Mouse (Mus musculus) stomach, postnatal 0 days (tissue): Measurements from ENCODE around the gene Arid1b. TPM values are rescaled to one million over a fixed set of nuclear protein-coding genes. Genes with fewer than 3 reads are reported as not detected.

Experiments used
- ATAC-seq: fragments of 200-750 bp; cut with Nextera tagmentation; 2 replicates; pipeline ENCODE4 v1.8.0; 2017; ENCODE audit not compliant: low FRiP score, low TSS enrichment
- DNase-seq: peaks from one replicate; pipeline ENCODE4 v3.0.0-alpha.2; 2016; ENCODE audit warnings: low spot score
- H3K27ac ChIP-seq: fragments of 300-500 bp; sonication (generic); replicated peaks from 2 replicates; pipeline ENCODE4 v1.5.1; 2014; ENCODE audit warnings: mild to moderate bottlenecking, control low read depth
- H3K27me3 ChIP-seq: fragments of 300-500 bp; sonication (generic); 2 replicates; pipeline ENCODE4 v1.6.1; 2014; ENCODE audit warnings: low read length; ENCODE audit not compliant: control insufficient read depth, insufficient read depth
- H3K36me3 ChIP-seq: fragments of 300-500 bp; sonication (generic); 2 replicates; pipeline ENCODE4 v1.6.1; 2014; ENCODE audit warnings: low read length, mixed read lengths; ENCODE audit not compliant: control insufficient read depth, insufficient read depth
- H3K4me1 ChIP-seq: fragments of 300-500 bp; sonication (generic); replicated peaks from 2 replicates; pipeline ENCODE4 v1.6.1; 2014; ENCODE audit warnings: antibody characterized with exemption; ENCODE audit not compliant: control insufficient read depth, insufficient read depth
- H3K4me2 ChIP-seq: fragments of 300-500 bp; sonication (generic); replicated peaks from 2 replicates; pipeline ENCODE4 v1.6.1; 2014; ENCODE audit warnings: low read depth, mild to moderate bottlenecking, control low read depth, moderate library complexity
- H3K4me3 ChIP-seq: fragments of 300-500 bp; sonication (generic); 2 replicates; pipeline ENCODE4 v1.5.1; 2014; ENCODE audit warnings: low read depth, low read length, control low read depth
- H3K9ac ChIP-seq: fragments of 300-500 bp; sonication (generic); 2 replicates; pipeline ENCODE4 v1.6.1; 2014; ENCODE audit warnings: mild to moderate bottlenecking, low read length, control low read depth, mixed read lengths
- H3K9me3 ChIP-seq: fragments of 300-500 bp; sonication (generic); 2 replicates; pipeline ENCODE4 v1.6.1; 2016; ENCODE audit warnings: low read length; ENCODE audit not compliant: control insufficient read depth
- CTCF ChIP-seq: IDR thresholded peaks from 2 replicates; pipeline ENCODE4 v1.5.1; 2016; ENCODE audit warnings: antibody characterized with exemption, low read depth, mild to moderate bottlenecking, moderate library complexity
- EP300 ChIP-seq: optimal IDR thresholded peaks from 2 replicates; pipeline ENCODE3; 2016; ENCODE audit warnings: antibody characterized with exemption
- WGBS: fragments of 180-500 bp; shearing (Covaris S2); extraction: QIAGEN DNeasy Blood & Tissue Kit; methylation state at CpG from one replicate; pipeline ENCODE4 v1.1.7; 2014; 5-methylcytosine and 5-hydroxymethylcytosine counted together
- polyA plus RNA-seq: library from polyadenylated mRNA; unstranded; fragments of >200 nt; fragmentation: Nextera tagmentation; extraction: Ambion mirVana; gene quantifications from 2 replicates; pipeline ENCODE4 v1.2.1, GENCODE M21; 2015

Arid1b gene
- polyA plus RNA-seq, 1 experiment from 2014 or later: 5.6 TPM

DNA sequence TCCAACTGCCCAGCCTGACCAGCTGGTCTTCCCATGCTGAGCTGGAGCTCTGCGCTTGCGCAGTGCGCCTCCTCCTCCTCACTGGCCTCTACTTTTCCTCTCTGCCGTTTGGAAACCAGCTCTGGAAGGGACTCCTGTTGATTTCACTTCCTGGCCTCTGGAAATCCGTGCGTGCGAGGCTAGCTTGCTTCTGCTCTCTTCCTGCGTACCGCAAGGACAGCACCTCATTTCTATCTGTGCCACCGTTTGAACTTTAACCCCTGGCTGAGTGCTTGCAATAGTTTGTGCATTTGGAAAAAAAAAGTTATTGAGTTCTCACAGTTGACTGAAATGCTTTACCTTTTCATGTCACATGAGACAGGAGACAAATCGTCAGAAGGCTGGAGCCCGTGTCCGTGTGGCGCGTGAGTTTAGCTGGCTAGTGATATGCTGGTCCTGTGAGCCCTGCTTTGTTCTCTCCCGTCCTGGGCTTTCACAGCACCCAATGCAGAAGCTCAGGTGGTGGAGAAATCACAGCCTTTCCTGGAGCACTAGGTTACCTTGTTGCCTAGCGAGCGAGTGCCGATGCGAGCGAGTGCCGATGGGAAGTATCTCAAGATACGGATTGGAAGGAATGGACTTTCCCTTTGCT, 20.3 kb downstream of the Arid1b start:
- WGBS: 79% methylated on average over 23 of the region's 23 CpGs
- ATAC-seq (no peak), DNase-seq (no peak)
- no peaks in the 10 kb centered on the region; the same call in 1 of the 2 replicates for H3K36me3 ChIP-seq
- H3K9me3 ChIP-seq: no peaks in the 10 kb centered on the region
- H3K9ac ChIP-seq: no peak overlapping the region
- TF ChIP-seq EP300 (no peak), CTCF (no peak)
- peaks cover 3% of the 10 kb centered on the region; the same call in 1 of the 2 replicates for H3K4me1 ChIP-seq
- H3K27ac ChIP-seq: no peak overlapping the region
- no peaks in the 10 kb centered on the region for H3K27me3 ChIP-seq
- H3K4me3 ChIP-seq: no peak overlapping the region
- H3K4me2 ChIP-seq: no peak overlapping the region

DNA sequence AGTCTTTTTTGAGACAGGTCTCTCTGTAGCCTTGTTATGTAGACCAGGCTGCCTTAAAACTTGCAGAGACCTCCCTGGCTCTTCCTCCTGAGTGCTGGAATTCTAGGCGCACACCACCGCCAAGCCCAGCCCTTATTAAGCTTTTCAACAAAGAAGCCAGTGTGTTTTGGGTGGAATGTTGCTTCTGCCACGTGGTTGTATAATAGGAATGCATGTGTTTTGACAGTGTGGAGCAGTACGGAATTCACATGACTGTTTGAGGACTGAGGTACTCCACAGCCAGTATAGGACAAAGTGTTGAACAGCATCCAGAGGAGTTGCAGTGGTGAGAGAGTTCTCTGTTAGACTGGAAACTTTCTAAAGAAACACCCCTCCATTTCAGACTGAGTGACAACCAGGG, 22.3 kb downstream of the Arid1b start:
- Histone ChIP-seq H3K27ac (no peak overlapping the region), H3K4me3 (no peak overlapping the region), H3K27me3 (no peaks in the 10 kb centered on the region), H3K4me1 (peaks cover 10% of the 10 kb centered on the region), H3K36me3 (no peaks in the 10 kb centered on the region; the same call in 1 of the 2 replicates), H3K9me3 (no peaks in the 10 kb centered on the region), H3K4me2 (no peak overlapping the region), H3K9ac (no peak overlapping the region)
- TF ChIP-seq EP300: no peak
- no peak for TF ChIP-seq CTCF
- no peak for DNase-seq
- 51% methylated on average over 4 of the region's 4 CpGs for WGBS
- no peak for ATAC-seq

DNA sequence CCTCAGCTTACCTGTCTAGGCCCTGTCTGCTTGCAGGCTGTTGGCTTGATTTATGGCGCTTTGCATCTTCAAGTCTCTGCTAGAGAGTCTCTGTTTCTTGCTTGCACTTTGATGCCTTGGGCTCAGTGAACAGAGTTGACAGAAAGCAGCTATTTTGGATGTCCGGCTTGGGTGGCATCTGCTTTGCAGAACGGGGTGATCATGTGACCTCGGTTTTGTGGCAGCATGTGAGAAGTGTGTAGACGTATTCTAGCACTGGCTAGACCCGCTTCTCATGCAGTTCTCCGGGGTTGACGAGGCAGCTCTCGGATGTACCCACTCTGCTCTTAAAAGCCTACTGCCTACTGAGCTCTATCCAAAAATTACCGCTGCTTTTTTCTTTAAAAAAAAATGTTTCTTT, 22.9 kb downstream of the Arid1b start:
- ATAC-seq: no peak
- WGBS: 85% methylated on average over 10 of the region's 10 CpGs
- no peak overlapping the region for H3K27ac ChIP-seq

DNA sequence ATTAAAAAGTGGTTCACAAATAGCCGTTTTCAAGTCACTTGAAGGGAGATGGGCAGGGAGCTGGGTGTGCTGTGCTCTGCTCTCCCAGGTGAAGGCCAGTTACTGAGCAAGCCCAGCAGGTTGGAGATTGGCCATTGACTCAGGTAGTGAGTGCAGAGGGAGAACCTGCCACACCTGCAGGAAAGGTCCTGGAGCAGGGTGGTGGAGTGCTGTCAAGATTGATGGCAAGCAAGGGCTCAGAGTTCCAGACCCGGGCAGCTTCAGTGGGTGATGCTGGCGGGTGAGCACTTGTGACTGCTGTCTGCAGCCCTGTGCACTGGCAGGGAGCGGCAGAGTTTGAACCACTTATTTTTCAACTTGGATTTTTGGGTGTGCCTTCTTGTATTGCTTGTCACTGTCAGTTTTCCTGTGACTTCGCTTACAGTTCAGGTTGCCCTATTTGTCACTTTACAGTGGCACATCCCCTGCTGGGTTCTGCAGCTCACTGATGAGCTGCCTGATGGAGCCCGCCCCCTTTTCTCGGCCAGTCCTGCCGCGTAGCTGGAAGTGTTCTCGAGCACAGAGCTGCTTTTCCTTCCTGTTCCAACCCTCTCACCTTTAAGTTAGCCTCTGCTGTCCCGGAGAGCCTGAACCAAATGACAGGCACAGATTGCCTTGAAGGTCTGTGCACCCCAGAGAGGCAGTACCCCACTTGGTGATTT, 27.3 kb downstream of the Arid1b start:
- H3K9me3 ChIP-seq: no peaks in the 10 kb centered on the region
- peak overlapping the region; percentile 31; the same call in 1 of the 2 replicates for H3K4me2 ChIP-seq
- 18% methylated on average over 11 of the region's 11 CpGs for WGBS
- ATAC-seq (peak; percentile 52; the same call in 1 of the 2 replicates), DNase-seq (no peak)
- no peaks in the 10 kb centered on the region for H3K27me3 ChIP-seq
- TF ChIP-seq CTCF (no peak), EP300 (no peak)
- H3K27ac ChIP-seq: 0 out of 2 replicates have a peak overlapping the region, but pooled peaks have one; percentile 20
- peaks cover 16% of the 10 kb centered on the region for H3K4me1 ChIP-seq
- no peak overlapping the region for H3K9ac ChIP-seq
- H3K4me3 ChIP-seq: no peak overlapping the region
- H3K36me3 ChIP-seq: no peaks in the 10 kb centered on the region; the same call in 1 of the 2 replicates

More for the DNA sequence above, 22.9 kb downstream of the Arid1b start:
- DNase-seq: no peak
- Histone ChIP-seq H3K4me3 (no peak overlapping the region), H3K36me3 (no peaks in the 10 kb centered on the region; the same call in 1 of the 2 replicates), H3K9me3 (no peaks in the 10 kb centered on the region), H3K9ac (no peak overlapping the region), H3K4me1 (peaks cover 13% of the 10 kb centered on the region), H3K4me2 (no peak overlapping the region), H3K27me3 (no peaks in the 10 kb centered on the region)
- TF ChIP-seq CTCF (no peak), EP300 (no peak)

DNA sequence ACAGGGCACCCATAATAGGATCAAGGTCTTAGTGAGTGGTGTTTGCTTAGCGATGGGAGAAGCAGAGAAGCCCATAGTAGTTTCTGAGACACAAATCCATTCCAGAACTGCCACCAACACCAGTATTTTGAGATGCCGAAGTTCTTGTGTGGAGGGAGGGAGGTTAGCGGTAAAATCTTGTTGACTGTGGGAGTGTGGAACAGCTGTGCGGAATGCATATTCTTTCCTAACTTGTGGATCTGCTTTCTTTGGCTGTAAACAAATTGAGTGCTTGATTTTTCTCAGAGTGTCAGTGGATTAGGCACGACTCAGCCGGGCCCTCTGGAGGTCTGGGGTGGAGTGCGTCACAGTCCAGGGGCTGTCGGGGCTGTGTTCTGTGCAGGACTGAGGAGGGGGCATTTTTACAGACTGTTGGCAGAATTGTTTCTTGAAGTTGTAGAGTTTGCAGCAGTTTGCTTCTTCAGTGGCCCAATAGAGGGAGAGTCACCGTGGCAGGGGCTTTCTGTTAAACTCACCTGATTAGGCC, 27.9 kb downstream of the Arid1b start:
- Histone ChIP-seq H3K4me3 (no peak overlapping the region), H3K36me3 (no peaks in the 10 kb centered on the region; the same call in 1 of the 2 replicates), H3K9me3 (no peaks in the 10 kb centered on the region), H3K4me2 (peak overlapping the region; percentile 31; the same call in 1 of the 2 replicates), H3K4me1 (peaks cover 16% of the 10 kb centered on the region), H3K27me3 (no peaks in the 10 kb centered on the region), H3K9ac (no peak overlapping the region), H3K27ac (0 out of 2 replicates have a peak overlapping the region, but pooled peaks have one; percentile 20)
- no peak for DNase-seq
- TF ChIP-seq CTCF: no peak
- no peak for TF ChIP-seq EP300
- no peak for ATAC-seq
- 38% methylated on average over 9 of the region's 9 CpGs for WGBS
